Mouse (Mus musculus) CH12.LX (cell line): ENCODE results near the gene Synj2. TPM values are rescaled to one million over a fixed set of nuclear protein-coding genes. Genes with fewer than 3 reads are reported as not detected.

Experiments
- DNase-seq: peaks from one replicate; pipeline ENCODE4 v3.0.0-alpha.2; 2013; ENCODE audit errors: extremely low read depth
- H3K27ac ChIP-seq: 2 replicates; pipeline ENCODE4 v1.5.1; 2012; ENCODE audit warnings: low read depth, mild to moderate bottlenecking, control low read depth, moderate library complexity; ENCODE audit not compliant: insufficient read depth
- H3K27me3 ChIP-seq: replicated peaks from 2 replicates; pipeline ENCODE3; 2012; ENCODE audit warnings: inconsistent platforms
- H3K36me3 ChIP-seq, 2 experiments: replicated peaks in 1 of 2; 2 replicates each; pipeline versions ENCODE3 to v1.6.1; 2012; ENCODE audit warnings: inconsistent platforms in 1 of 2, low read length in 1 of 2, mild to moderate bottlenecking in 1 of 2, mixed read lengths in 1 of 2, moderate library complexity in 1 of 2; ENCODE audit not compliant: control insufficient read depth in 1 of 2, insufficient read depth in 1 of 2
- H3K4me1 ChIP-seq, 2 experiments: 2 replicates each; pipeline ENCODE4 v1.6.1; 2012; ENCODE audit warnings: inconsistent platforms in 1 of 2, moderate library complexity in 1 of 2; ENCODE audit not compliant: insufficient read depth in 2 of 2, control insufficient read depth in 1 of 2
- H3K4me2 ChIP-seq: 2 replicates; pipeline ENCODE4 v1.6.1; 2012; ENCODE audit warnings: low read depth, mild to moderate bottlenecking, control low read depth; ENCODE audit not compliant: poor library complexity, insufficient read depth, severe bottlenecking
- H3K4me3 ChIP-seq, 3 experiments: fragments of 150-350 bp in 1 of 3; sonication (generic) in 1 of 3; replicated peaks in 1 of 3; 2 replicates each; pipeline versions ENCODE3 to v1.5.1; 2011 to 2012; ENCODE audit warnings: low read depth in 2 of 3, low read length in 2 of 3, mild to moderate bottlenecking in 2 of 3, moderate library complexity in 2 of 3, control low read depth in 1 of 3, improper control_type of control experiment in 1 of 3, inconsistent platforms in 1 of 3, mixed read lengths in 1 of 3; ENCODE audit not compliant: poor library complexity in 1 of 3
- H3K79me2 ChIP-seq: replicated peaks from 2 replicates; pipeline ENCODE4 v1.6.1; 2012; ENCODE audit warnings: mild to moderate bottlenecking, moderate library complexity; ENCODE audit not compliant: control insufficient read depth, poor library complexity, insufficient read depth, severe bottlenecking; ENCODE audit errors: extremely low read depth
- H3K9ac ChIP-seq: 2 replicates; pipeline ENCODE4 v1.6.1; 2012; ENCODE audit warnings: low read depth, mild to moderate bottlenecking, control low read depth, moderate library complexity; ENCODE audit not compliant: insufficient read depth
- H3K9me3 ChIP-seq: replicated peaks from 2 replicates; pipeline ENCODE3; 2012; ENCODE audit warnings: low read length, inconsistent platforms, mixed read lengths
- CTCF ChIP-seq, 2 experiments: IDR thresholded peaks in 1 of 2; conservative IDR thresholded peaks in 1 of 2; 2 replicates each; pipeline ENCODE4 v1.5.1; 2011 to 2012; ENCODE audit warnings: low read depth in 2 of 2, low read length in 2 of 2, improper control_type of control experiment in 1 of 2, inconsistent platforms in 1 of 2, mild to moderate bottlenecking in 1 of 2, moderate library complexity in 1 of 2
- JUND ChIP-seq: conservative IDR thresholded peaks from 2 replicates; pipeline ENCODE4 v1.6.1; 2011; ENCODE audit warnings: low read depth, low read length, improper control_type of control experiment
- MAFK ChIP-seq: IDR thresholded peaks from 2 replicates; pipeline ENCODE4 v1.6.1; 2011; ENCODE audit warnings: low read length, improper control_type of control experiment; ENCODE audit not compliant: insufficient replicate concordance
- MEF2A ChIP-seq: IDR thresholded peaks from 2 replicates; pipeline ENCODE4 v1.6.1; 2014; ENCODE audit warnings: low read depth, mild to moderate bottlenecking, inconsistent platforms, low read length, improper control_type of control experiment, borderline replicate concordance
- MXI1 ChIP-seq: IDR thresholded peaks from 2 replicates; pipeline ENCODE4 v1.6.1; 2011; ENCODE audit warnings: mild to moderate bottlenecking, low read depth, low read length, improper control_type of control experiment
- MYC ChIP-seq: IDR thresholded peaks from 2 replicates; pipeline ENCODE4 v1.6.1; 2011; ENCODE audit warnings: low read depth, mild to moderate bottlenecking, improper control_type of control experiment, low read length
- NRF1 ChIP-seq: IDR thresholded peaks from 2 replicates; pipeline ENCODE4 v1.6.1; 2014; ENCODE audit warnings: low read depth, mild to moderate bottlenecking, inconsistent platforms, low read length, improper control_type of control experiment, moderate library complexity
- PAX5 ChIP-seq: IDR thresholded peaks from 2 replicates; pipeline ENCODE4 v1.6.1; 2012; ENCODE audit warnings: low read length, inconsistent platforms, mixed read lengths
- RAD21 ChIP-seq: IDR thresholded peaks from 2 replicates; pipeline ENCODE4 v1.6.1; 2011; ENCODE audit warnings: low read depth, mild to moderate bottlenecking, low read length, improper control_type of control experiment, moderate library complexity
- SMC3 ChIP-seq: IDR thresholded peaks from 2 replicates; pipeline ENCODE4 v1.6.1; 2011; ENCODE audit warnings: low read depth, low read length, improper control_type of control experiment
- TBP ChIP-seq: conservative IDR thresholded peaks from 2 replicates; pipeline ENCODE4 v1.6.1; 2011; ENCODE audit warnings: low read depth, low read length, improper control_type of control experiment
- TCF12 ChIP-seq: IDR thresholded peaks from 2 replicates; pipeline ENCODE4 v1.6.1; 2014; ENCODE audit warnings: low read depth, mild to moderate bottlenecking, inconsistent platforms, low read length, improper control_type of control experiment
- UBTF ChIP-seq: IDR thresholded peaks from 2 replicates; pipeline ENCODE4 v1.6.1; 2012; ENCODE audit warnings: low read depth, mild to moderate bottlenecking, inconsistent platforms, low read length, improper control_type of control experiment, moderate library complexity
- USF1 ChIP-seq: IDR thresholded peaks from 2 replicates; pipeline ENCODE4 v1.6.1; 2014; ENCODE audit warnings: low read depth, mild to moderate bottlenecking, inconsistent platforms, low read length, improper control_type of control experiment
- USF2 ChIP-seq: conservative IDR thresholded peaks from 2 replicates; pipeline ENCODE4 v1.6.1; 2011; ENCODE audit warnings: low read depth, low read length, improper control_type of control experiment
- ZC3H11A ChIP-seq: IDR thresholded peaks from 2 replicates; pipeline ENCODE4 v1.6.1; 2012; ENCODE audit warnings: low read depth, mild to moderate bottlenecking, inconsistent platforms, low read length, improper control_type of control experiment
- dilution Hi-C: fragments of 300-500 bp; cut with MboI; formaldehyde crosslinking; loops from 2 replicates; pipeline ENCODE4 v1.14.3; 2020; ENCODE audit warnings: low sequenced_read_pairs; ENCODE audit not compliant: extremely low pct_unique_long_range_greater_than_20kb, extremely low pct_ligation_motif_present
- in situ Hi-C: fragments of 300-500 bp; cut with MboI; formaldehyde crosslinking; loops from 3 replicates; pipeline ENCODE4 v1.14.3; 2019; ENCODE audit warnings: low sequenced_read_pairs, low pct_ligation_motif_present, low pct_unique_long_range_greater_than_20kb, mixed read lengths
- polyA plus RNA-seq: library from polyadenylated mRNA; unstranded; fragments of >175 nt; gene quantifications from 2 replicates; pipeline ENCODE4 v1.2.1, GENCODE M21; 2012; ENCODE audit warnings: low read depth; ENCODE audit not compliant: insufficient read length
- total RNA-seq, 2 experiments: library from RNA; depleted of rRNA; stranded (reverse); fragments of 300-350 nt in 1 of 2; fragments of >200 nt in 1 of 2; gene quantifications; 2 replicates each; pipeline ENCODE4 v1.2.3; 2012 to 2014

The Synj2 gene
- total and polyA plus RNA-seq, 3 experiments: 5.3 to 10.9 (median 6.8) TPM

GRCm38 (mm10) chr17:5993581-5994260 lies 52.6 kb downstream of the Synj2 start:
- H3K4me2 ChIP-seq: no peak overlapping the region
- no peaks in the 10 kb centered on the region for H3K27me3 ChIP-seq
- H3K4me3 ChIP-seq: no peak overlapping the region
- in situ Hi-C loops (no loop called here), dilution Hi-C loops (no loop called here)
- no peak for TF ChIP-seq USF1
- TF ChIP-seq RAD21: peak; percentile 32
- TF ChIP-seq CTCF (conservative IDR thresholded peaks at IDR 0.05 in 1 of 2, IDR thresholded peaks at IDR 0.05 in 1 of 2; ENCODE audit: low read depth in 2 of 2, low read length in 2 of 2): peak in 1 of 2 experiments; percentile 33; a peak in 1 of 4 replicates
- peak; percentile 7; the same call in 1 of the 2 replicates for TF ChIP-seq SMC3
- H3K27ac ChIP-seq: no peak overlapping the region
- H3K79me2 ChIP-seq: no peaks in the 10 kb centered on the region
- H3K9me3 ChIP-seq: peaks cover 3% of the 10 kb centered on the region
- H3K4me1 ChIP-seq: peaks cover 19 to 59% of the 10 kb centered on the region in 2 experiments
- DNase-seq: no peak
- H3K9ac ChIP-seq: no peak overlapping the region
- peaks cover 0 to 68% of the 10 kb centered on the region in 2 experiments for H3K36me3 ChIP-seq

GRCm38 (mm10) chr17:5994606-5995005 lies 53.5 kb downstream of the Synj2 start:
- H3K27ac ChIP-seq: no peak overlapping the region
- DNase-seq: no peak
- H3K9ac ChIP-seq: no peak overlapping the region
- H3K79me2 ChIP-seq: no peaks in the 10 kb centered on the region
- peaks cover 19 to 61% of the 10 kb centered on the region in 2 experiments for H3K4me1 ChIP-seq
- no peak overlapping the region for H3K4me2 ChIP-seq
- H3K36me3 ChIP-seq: peaks cover 0 to 70% of the 10 kb centered on the region in 2 experiments
- in situ Hi-C loops: no loop called here
- H3K9me3 ChIP-seq: peaks cover 1% of the 10 kb centered on the region
- no peak overlapping the region for H3K4me3 ChIP-seq
- no peaks in the 10 kb centered on the region for H3K27me3 ChIP-seq
- no peak for TF ChIP-seq MAFK
- TF ChIP-seq TCF12: no peak
- no peak for TF ChIP-seq MYC
- TF ChIP-seq USF1: no peak
- no peak for TF ChIP-seq MXI1
- TF ChIP-seq TBP: no peak
- TF ChIP-seq USF2: no peak
- no peak for TF ChIP-seq ZC3H11A
- no peak for TF ChIP-seq JUND
- TF ChIP-seq NRF1: no peak
- TF ChIP-seq UBTF: no peak
- no peak for TF ChIP-seq MEF2A
- TF ChIP-seq PAX5: no peak
- TF ChIP-seq, all 38 proteins: peak for 0
- dilution Hi-C loops: no loop called here
